Mouse (Mus musculus): ENCODE measurements around the gene Gm35549. TPM values are rescaled to one million over a fixed set of nuclear protein-coding genes. Genes with fewer than 3 reads are reported as not detected.

Gm35549 gene
- polyA plus RNA-seq, 1 experiment from 2014 or later: not detected

- Histone ChIP-seq H3K4me1 (no peaks in the 10 kb centered on the region), H3K27ac (replicated peaks) (no peak overlapping the region), H3K4me2 (no peak overlapping the region), H3K9me3 (no peaks in the 10 kb centered on the region), H3K27me3 (replicated peaks) (no peaks in the 10 kb centered on the region), H3K4me3 (no peak overlapping the region), H3K9ac (no peak overlapping the region), H3K36me3 (peaks cover 65% of the 10 kb centered on the region)
- 89% methylated on average over 4 of the region's 4 CpGs for WGBS
- ATAC-seq (ENCODE audit: extremely low read depth, insufficient number of reproducible peaks, low FRiP score, low TSS enrichment): no peak
Observed at GRCm38 (mm10) chr9:122826743-122827142, 17.1 kb downstream of the Gm35549 start.

DNA sequence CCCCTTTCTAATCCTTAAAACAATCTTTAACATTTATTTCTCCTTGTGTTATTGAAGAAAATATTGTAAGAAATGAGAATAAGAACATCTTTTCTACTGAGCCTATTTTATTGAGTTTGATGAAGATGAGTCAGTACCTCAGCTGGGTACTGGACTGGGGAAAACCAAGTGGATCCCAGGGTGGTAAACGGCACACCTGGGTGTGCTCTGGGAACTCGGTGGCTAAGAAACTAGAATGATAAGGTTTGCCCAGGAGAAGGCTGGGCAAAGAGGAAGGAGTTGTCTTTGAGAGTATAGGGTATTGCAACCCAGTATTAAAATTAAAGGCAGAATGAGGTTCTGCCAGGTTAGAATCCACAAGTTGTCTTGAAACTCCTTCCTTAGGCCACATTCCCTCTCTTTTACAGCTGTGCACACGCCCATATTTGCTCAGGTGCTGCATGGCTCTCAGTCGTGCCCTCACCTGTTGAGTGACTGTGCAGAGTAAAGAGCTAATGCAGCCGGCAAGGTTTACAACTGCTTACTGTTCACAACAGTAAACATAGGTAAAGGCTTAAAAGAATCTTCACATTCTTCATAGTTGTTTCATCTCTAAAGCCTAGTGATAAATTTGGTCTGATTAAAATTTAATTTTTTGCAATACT is 20.3 kb downstream of the Gm35549 start:
- Histone ChIP-seq H3K36me3 (peaks cover 72% of the 10 kb centered on the region), H3K4me1 (no peaks in the 10 kb centered on the region), H3K9me3 (no peaks in the 10 kb centered on the region), H3K27me3 (replicated peaks) (no peaks in the 10 kb centered on the region), H3K9ac (no peak overlapping the region), H3K27ac (replicated peaks) (no peak overlapping the region), H3K4me2 (no peak overlapping the region), H3K4me3 (no peak overlapping the region)
- ATAC-seq (ENCODE audit: extremely low read depth, insufficient number of reproducible peaks, low FRiP score, low TSS enrichment): no peak
- WGBS: 78% methylated on average over 5 of the region's 5 CpGs

GRCm38 (mm10) chr9:122815239-122815851 is 28.5 kb downstream of the Gm35549 start:
- Histone ChIP-seq H3K36me3 (peaks cover 46% of the 10 kb centered on the region), H3K4me1 (peaks cover 8% of the 10 kb centered on the region), H3K27ac (replicated peaks) (no peak overlapping the region), H3K27me3 (replicated peaks) (no peaks in the 10 kb centered on the region), H3K9ac (no peak overlapping the region), H3K4me2 (no peak overlapping the region), H3K4me3 (no peak overlapping the region), H3K9me3 (no peaks in the 10 kb centered on the region)
- 52% methylated on average over 4 of the region's 4 CpGs for WGBS
- no peak for ATAC-seq (ENCODE audit: extremely low read depth, insufficient number of reproducible peaks, low FRiP score, low TSS enrichment)

- Histone ChIP-seq H3K36me3 (peaks cover 41% of the 10 kb centered on the region), H3K27me3 (replicated peaks) (no peaks in the 10 kb centered on the region), H3K9me3 (no peaks in the 10 kb centered on the region), H3K9ac (no peak overlapping the region), H3K4me2 (no peak overlapping the region), H3K4me1 (peaks cover 14% of the 10 kb centered on the region), H3K27ac (replicated peaks) (no peak overlapping the region), H3K4me3 (no peak overlapping the region)
- ATAC-seq (ENCODE audit: extremely low read depth, insufficient number of reproducible peaks, low FRiP score, low TSS enrichment): no peak
- 82% methylated on average over 2 of the region's 2 CpGs for WGBS
Observed at GRCm38 (mm10) chr9:122814775-122815174, 29.1 kb downstream of the Gm35549 start.

DNA sequence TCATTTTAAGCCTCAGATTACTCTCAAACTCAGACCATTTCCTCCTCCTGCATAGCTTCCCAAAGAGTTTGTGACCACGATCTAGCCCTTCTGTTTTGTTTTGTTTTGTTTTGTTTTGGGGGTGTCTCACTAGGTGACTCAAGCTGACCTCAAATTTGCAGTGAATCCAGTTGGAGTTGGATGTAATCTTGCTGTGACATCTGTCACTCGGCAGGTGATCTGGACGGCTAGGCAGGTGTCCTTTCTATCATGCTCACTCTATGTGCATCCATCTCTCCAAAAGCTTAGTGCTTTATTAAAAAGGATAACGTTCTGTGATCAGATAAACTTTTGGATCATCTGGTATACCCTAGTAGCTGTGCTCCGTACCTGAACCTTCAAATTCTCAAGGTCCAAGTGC is 31.4 kb downstream of the Gm35549 start:
- Histone ChIP-seq H3K9ac (no peak overlapping the region), H3K9me3 (no peaks in the 10 kb centered on the region), H3K27ac (replicated peaks) (no peak overlapping the region), H3K4me2 (no peak overlapping the region), H3K27me3 (replicated peaks) (no peaks in the 10 kb centered on the region), H3K4me1 (peaks cover 25% of the 10 kb centered on the region), H3K4me3 (no peak overlapping the region), H3K36me3 (peaks cover 31% of the 10 kb centered on the region)
- 79% methylated on average over 5 of the region's 5 CpGs for WGBS
- no peak for ATAC-seq (ENCODE audit: extremely low read depth, insufficient number of reproducible peaks, low FRiP score, low TSS enrichment)

DNA sequence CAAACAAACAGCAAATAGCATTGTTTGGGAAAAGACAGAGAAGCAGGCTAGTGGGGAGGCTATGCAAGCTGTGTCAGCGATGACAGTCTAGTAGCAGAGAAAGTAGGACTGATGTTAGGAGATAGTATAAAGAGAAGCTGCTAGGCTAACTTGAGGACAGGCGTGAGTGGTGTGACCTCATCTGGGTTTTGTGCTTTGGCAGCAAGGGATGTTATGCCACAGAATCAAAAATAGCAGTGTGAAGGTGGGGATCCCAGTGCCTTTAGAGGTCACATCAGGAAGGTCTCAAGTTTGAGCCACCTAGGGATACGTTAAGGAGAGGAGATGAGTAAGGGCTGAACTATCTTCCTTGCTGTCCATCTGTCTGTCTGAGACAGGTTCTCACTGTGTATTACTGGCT is 33.6 kb downstream of the Gm35549 start:
- no peak overlapping the region for H3K4me2 ChIP-seq
- peaks cover 21% of the 10 kb centered on the region for H3K36me3 ChIP-seq
- ATAC-seq (ENCODE audit: extremely low read depth, insufficient number of reproducible peaks, low FRiP score, low TSS enrichment): no peak
- no peaks in the 10 kb centered on the region for H3K27me3 ChIP-seq (replicated peaks)
- H3K4me3 ChIP-seq: no peak overlapping the region
- H3K27ac ChIP-seq (replicated peaks): no peak overlapping the region
- H3K9me3 ChIP-seq: no peaks in the 10 kb centered on the region
- H3K4me1 ChIP-seq: peaks cover 37% of the 10 kb centered on the region
- WGBS: 52% methylated on average over 3 of the region's 3 CpGs
- H3K9ac ChIP-seq: 0 out of 2 replicates have a peak overlapping the region, but pooled peaks have one; percentile 17

- Histone ChIP-seq H3K4me1 (peaks cover 37% of the 10 kb centered on the region), H3K27me3 (replicated peaks) (0 out of 2 replicates have a peak, but pooled peaks cover 3% of the 10 kb centered on the region), H3K9me3 (no peaks in the 10 kb centered on the region), H3K4me3 (no peak overlapping the region), H3K36me3 (peaks cover 2% of the 10 kb centered on the region; the same call in 1 of the 2 replicates), H3K27ac (replicated peaks) (no peak overlapping the region), H3K4me2 (no peak overlapping the region), H3K9ac (no peak overlapping the region)
- WGBS: 82% methylated on average over 2 of the region's 2 CpGs
- ATAC-seq (ENCODE audit: extremely low read depth, insufficient number of reproducible peaks, low FRiP score, low TSS enrichment): no peak
Observed at GRCm38 (mm10) chr9:122807186-122807585, 36.6 kb downstream of the Gm35549 start.

DNA sequence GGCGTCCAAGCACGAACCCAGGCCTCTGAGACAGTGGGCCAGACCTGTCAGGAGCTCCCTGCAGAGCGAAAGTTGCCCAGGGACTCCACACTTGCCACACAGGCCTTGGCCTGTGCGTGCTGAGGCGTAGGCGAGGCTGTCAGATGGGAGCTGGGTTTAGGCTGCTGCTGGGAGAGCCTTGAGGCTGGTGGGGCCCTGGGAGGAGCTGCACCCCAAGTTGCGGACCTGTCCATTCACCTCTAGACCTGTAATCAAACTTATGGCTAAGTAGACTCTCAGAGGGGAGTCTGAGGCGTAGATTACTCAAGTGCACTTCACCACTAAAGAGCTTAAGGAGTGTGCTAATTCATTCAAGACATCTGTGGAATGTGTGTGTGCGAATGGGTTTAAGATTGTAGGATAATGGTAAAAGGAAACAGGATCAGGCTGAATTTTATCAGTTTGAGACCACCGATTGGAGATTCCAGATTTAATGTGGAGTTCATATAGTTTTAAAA is 37.9 kb downstream of the Gm35549 start:
- Histone ChIP-seq H3K4me1 (peaks cover 35% of the 10 kb centered on the region), H3K36me3 (no peaks in the 10 kb centered on the region), H3K9me3 (no peaks in the 10 kb centered on the region), H3K4me3 (peak overlapping the region; percentile 61), H3K4me2 (peak overlapping the region; percentile 89), H3K27me3 (replicated peaks) (0 out of 2 replicates have a peak, but pooled peaks cover 3% of the 10 kb centered on the region), H3K27ac (replicated peaks) (peak overlapping the region; percentile 88), H3K9ac (peak overlapping the region; percentile 90)
- no peak for ATAC-seq (ENCODE audit: extremely low read depth, insufficient number of reproducible peaks, low FRiP score, low TSS enrichment)
- WGBS: 4% methylated on average over 10 of the region's 10 CpGs

DNA sequence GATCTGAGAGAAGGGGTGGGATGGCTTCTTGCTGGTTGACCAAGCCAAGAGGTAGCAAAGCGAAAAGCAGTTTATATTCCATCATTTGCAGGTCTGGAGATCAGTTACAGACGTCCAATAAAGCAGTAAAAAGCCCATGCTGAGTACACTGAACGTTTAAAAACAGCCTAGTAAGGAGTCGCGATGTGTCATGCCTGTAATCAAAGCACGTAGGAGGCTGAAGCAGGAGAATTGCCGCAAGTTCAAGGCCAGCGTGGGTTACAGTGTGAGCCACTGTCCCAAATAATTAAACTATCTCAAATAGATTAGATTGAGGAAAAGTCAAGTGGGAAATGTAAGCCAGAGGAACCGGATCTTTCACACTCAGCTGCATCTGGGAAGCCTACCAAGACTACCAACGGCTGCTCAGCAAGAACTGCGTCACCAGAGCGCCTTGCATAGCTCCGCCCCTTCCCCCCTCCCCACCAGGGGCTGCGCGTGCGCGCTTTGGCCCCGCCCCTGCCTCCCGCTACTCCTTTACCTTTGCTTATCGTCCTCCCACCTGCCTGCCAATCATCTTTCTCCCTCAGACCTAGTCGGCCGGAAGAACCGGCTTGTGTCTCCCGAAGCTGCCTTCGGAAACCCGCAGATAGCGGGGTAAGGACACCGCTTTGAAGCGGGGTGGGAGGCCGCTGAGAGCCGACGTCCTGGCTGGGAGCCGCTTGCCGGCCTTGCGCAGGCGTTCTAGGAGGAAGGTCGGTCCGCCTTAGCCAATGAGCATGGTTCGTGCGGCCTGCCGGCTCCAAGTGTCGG is 38.6 kb downstream of the Gm35549 start, which contains the start of gene Tcaim:
Gene Tcaim (plus strand): TSS at position 487 of the 792 bp plus-strand sequence.
- Histone ChIP-seq H3K4me2 (peak within 1 kb of the TSS; percentile 89), H3K36me3 (no peaks in the 10 kb centered on the region), H3K27ac (replicated peaks) (peak within 1 kb of the TSS; percentile 88), H3K9ac (peak within 1 kb of the TSS; percentile 90), H3K4me1 (peaks cover 28% of the 10 kb centered on the region), H3K4me3 (peak within 1 kb of the TSS; percentile 61), H3K9me3 (no peaks in the 10 kb centered on the region), H3K27me3 (replicated peaks) (peaks cover 3% of the 10 kb centered on the region; the same call in 1 of the 2 replicates)
- ATAC-seq (ENCODE audit: extremely low read depth, insufficient number of reproducible peaks, low FRiP score, low TSS enrichment): peak; percentile 93
- WGBS: 5% methylated on average over 42 of the region's 42 CpGs

DNA sequence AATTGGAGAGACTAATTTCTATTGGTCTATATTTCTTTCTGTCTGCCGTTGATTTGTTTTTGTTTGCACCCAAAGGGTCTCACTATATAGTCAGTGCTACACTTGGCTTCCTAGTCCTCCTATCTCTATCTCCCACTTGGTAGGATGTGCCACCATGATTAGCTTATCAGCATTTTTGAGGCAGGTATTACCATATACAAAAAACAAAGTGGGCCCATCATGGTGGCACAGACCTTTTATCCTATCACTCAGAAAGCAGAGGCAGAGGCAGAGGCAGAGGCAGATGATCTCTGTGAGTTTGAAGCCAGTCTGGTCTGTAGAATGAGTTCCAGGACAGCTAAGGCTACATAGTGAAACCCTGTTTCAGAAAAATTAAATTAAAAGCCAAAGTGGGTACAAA is 57.3 kb downstream of the Gm35549 start:
- Histone ChIP-seq H3K27ac (replicated peaks) (no peak overlapping the region), H3K4me2 (no peak overlapping the region), H3K4me1 (no peaks in the 10 kb centered on the region), H3K9me3 (no peaks in the 10 kb centered on the region), H3K9ac (no peak overlapping the region), H3K36me3 (no peaks in the 10 kb centered on the region), H3K4me3 (no peak overlapping the region), H3K27me3 (replicated peaks) (no peaks in the 10 kb centered on the region)
- ATAC-seq (ENCODE audit: extremely low read depth, insufficient number of reproducible peaks, low FRiP score, low TSS enrichment): no peak
- WGBS: 83% methylated on average over 1 of the region's 1 CpGs

DNA sequence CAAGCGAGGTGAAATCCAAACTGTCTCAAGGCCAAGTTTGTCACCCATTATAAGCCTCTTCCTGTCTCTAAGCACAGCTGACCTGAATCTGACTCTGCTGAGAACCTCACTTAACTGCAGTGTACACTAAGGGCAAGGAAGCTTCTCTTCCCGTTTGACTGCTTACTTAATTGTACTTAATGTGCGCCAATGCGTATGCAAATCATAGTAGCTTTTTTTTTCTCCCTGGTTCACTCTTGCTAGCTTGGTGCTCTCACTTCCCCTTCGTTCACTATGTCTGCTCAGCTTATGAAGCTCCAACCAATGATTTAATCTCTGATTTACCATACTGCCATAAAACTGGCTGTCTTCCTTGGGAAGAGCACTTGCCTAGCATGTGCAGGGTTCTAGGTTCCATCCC is 58.6 kb downstream of the Gm35549 start:
- H3K36me3 ChIP-seq: no peaks in the 10 kb centered on the region
- no peaks in the 10 kb centered on the region for H3K27me3 ChIP-seq (replicated peaks)
- H3K4me3 ChIP-seq: no peak overlapping the region
- H3K4me1 ChIP-seq: no peaks in the 10 kb centered on the region
- ATAC-seq (ENCODE audit: extremely low read depth, insufficient number of reproducible peaks, low FRiP score, low TSS enrichment): no peak
- H3K4me2 ChIP-seq: no peak overlapping the region
- 68% methylated on average over 5 of the region's 5 CpGs for WGBS
- no peak overlapping the region for H3K27ac ChIP-seq (replicated peaks)
- H3K9ac ChIP-seq: no peak overlapping the region
- no peaks in the 10 kb centered on the region for H3K9me3 ChIP-seq

Data from heart, embryonic 13.5 days (tissue).